Mouse (Mus musculus): ENCODE measurements around the gene Hoxb5. TPM values are rescaled to one million over a fixed set of nuclear protein-coding genes. Genes with fewer than 3 reads are reported as not detected.

The Hoxb5 gene
- polyA plus RNA-seq, 1 experiment from 2014 or later = not detected

DNA sequence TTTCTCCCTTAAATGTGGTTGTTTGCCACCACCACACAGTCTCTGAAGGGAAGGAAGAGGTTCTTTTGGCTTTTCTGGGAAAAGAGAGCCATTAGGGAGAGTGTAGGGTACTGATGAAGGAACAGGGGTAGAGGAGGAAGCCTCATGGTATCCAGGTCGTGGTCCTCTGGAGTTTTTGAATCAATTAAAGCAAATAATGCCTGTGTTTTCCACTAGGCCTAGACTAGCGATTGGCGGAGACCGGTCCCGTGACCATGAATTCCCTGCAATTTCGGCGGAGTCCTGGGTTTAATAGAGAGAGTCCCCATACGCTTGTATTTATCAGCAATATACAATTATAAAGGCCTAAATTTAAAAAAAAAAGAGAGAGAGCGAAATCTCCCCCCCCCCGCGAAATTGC lies 48.2 kb downstream of the Hoxb5 start:
- Histone ChIP-seq H3K4me3 (ENCODE audit: low read depth, low read length) (no peak overlapping the region), H3K27me3 (ENCODE audit: control insufficient read depth, insufficient read depth, low read depth, low read length) (peaks cover 76% of the 10 kb centered on the region), H3K36me3 (ENCODE audit: control insufficient read depth, insufficient read depth, low read length) (no peaks in the 10 kb centered on the region), H3K4me2 (ENCODE audit: low read length) (no peak overlapping the region), H3K9ac (ENCODE audit: low read depth, low read length) (no peak overlapping the region), H3K27ac (ENCODE audit: low read length) (no peak overlapping the region), H3K9me3 (replicated peaks; ENCODE audit: control insufficient read depth, low read length, poor library complexity, severe bottlenecking) (0 out of 2 replicates have a peak, but pooled peaks cover 2% of the 10 kb centered on the region), H3K4me1 (ENCODE audit: control insufficient read depth, insufficient read depth, low read length) (no peaks in the 10 kb centered on the region)
- no peak for ATAC-seq
- 2% methylated on average over 11 of the region's 11 CpGs for WGBS

DNA sequence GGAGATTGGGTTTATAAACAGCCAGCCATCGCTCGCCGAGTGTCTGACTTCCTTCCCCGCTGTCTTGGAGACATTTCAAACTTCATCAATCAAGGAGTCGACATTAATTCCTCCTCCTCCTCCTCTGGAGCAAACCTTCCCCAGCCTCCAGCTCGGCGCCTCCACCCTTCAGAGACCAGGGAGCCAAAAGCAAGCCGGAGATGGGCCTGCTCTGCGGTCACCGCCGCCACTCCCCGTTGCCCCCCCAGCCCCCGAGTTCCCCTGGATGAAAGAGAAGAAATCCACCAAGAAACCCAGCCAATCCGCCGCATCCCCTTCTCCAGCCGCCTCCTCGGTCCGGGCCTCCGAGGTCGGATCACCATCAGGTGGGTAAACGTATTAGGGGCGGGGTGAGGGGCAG lies 48.7 kb downstream of the Hoxb5 start:
- Histone ChIP-seq H3K27me3 (ENCODE audit: control insufficient read depth, insufficient read depth, low read depth, low read length) (peaks cover 76% of the 10 kb centered on the region), H3K4me3 (ENCODE audit: low read depth, low read length) (no peak overlapping the region), H3K9ac (ENCODE audit: low read depth, low read length) (no peak overlapping the region), H3K4me2 (ENCODE audit: low read length) (no peak overlapping the region), H3K27ac (ENCODE audit: low read length) (no peak overlapping the region), H3K9me3 (replicated peaks; ENCODE audit: control insufficient read depth, low read length, poor library complexity, severe bottlenecking) (no peaks in the 10 kb centered on the region), H3K36me3 (ENCODE audit: control insufficient read depth, insufficient read depth, low read length) (no peaks in the 10 kb centered on the region), H3K4me1 (ENCODE audit: control insufficient read depth, insufficient read depth, low read length) (no peaks in the 10 kb centered on the region)
- ATAC-seq = no peak
- WGBS = under 1% methylated on average over 22 of the region's 22 CpGs

DNA sequence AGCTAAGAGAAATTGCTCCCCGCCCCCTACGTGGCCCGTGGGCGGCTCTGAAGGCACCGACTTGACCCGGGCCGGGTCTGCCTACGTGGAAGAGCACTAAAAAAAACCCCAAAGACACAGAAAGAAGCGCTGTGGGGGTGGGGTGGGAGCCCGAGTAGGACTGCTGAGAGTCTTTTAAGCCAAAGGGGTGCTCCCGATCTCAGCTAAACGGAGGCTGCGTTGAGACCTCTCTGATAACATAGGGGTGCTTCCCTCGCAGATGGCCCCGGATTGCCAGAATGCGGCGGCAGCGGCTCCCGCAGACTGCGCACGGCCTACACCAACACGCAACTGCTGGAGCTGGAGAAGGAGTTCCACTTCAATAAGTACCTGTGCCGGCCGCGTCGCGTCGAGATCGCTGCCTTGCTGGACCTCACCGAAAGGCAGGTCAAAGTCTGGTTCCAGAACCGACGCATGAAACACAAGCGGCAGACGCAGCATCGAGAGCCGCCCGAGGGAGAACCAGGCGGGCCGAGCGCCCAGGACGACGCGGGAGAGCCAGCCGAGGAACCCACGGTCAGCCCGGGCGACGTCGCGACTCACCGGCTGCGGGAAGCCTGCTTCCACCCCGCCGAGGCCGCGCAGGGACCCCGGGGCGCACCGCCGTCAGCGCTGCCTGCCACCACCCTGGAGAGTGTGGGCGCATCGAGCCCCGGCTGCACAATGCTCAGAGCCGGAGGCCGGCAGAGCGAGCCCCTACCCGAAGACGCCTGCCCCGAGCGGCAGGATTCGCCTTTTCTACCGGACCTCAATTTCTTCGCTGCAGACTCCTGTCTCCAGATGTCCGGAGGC lies 49.8 kb downstream of the Hoxb5 start:
- Histone ChIP-seq H3K4me2 (ENCODE audit: low read length) (no peak overlapping the region), H3K4me3 (ENCODE audit: low read depth, low read length) (no peak overlapping the region), H3K9ac (ENCODE audit: low read depth, low read length) (no peak overlapping the region), H3K27me3 (ENCODE audit: control insufficient read depth, insufficient read depth, low read depth, low read length) (peaks cover 79% of the 10 kb centered on the region), H3K27ac (ENCODE audit: low read length) (no peak overlapping the region), H3K9me3 (replicated peaks; ENCODE audit: control insufficient read depth, low read length, poor library complexity, severe bottlenecking) (no peaks in the 10 kb centered on the region), H3K36me3 (ENCODE audit: control insufficient read depth, insufficient read depth, low read length) (no peaks in the 10 kb centered on the region), H3K4me1 (ENCODE audit: control insufficient read depth, insufficient read depth, low read length) (no peaks in the 10 kb centered on the region)
- WGBS = under 1% methylated on average over 75 of the region's 75 CpGs
- ATAC-seq = no peak

DNA sequence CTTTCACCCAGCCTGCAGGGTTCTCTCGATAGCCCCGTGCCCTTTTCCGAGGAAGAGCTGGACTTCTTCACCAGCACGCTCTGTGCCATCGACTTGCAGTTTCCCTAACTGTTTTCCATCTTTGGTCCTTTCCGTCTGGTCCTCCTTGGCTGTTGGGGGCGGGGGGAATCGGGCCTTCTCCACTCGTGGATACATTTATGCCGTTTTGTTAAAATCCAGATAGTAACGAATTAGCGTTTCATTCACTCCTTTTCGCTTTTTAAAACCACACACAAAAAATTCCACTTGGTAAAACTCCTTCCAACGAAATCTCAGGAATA lies 50.3 kb downstream of the Hoxb5 start:
- peaks cover 78% of the 10 kb centered on the region for H3K27me3 ChIP-seq (ENCODE audit: control insufficient read depth, insufficient read depth, low read depth, low read length)
- no peak overlapping the region for H3K4me2 ChIP-seq (ENCODE audit: low read length)
- WGBS = 2% methylated on average over 14 of the region's 14 CpGs
- H3K4me3 ChIP-seq (ENCODE audit: low read depth, low read length) = no peak overlapping the region
- H3K27ac ChIP-seq (ENCODE audit: low read length) = no peak overlapping the region
- no peak overlapping the region for H3K9ac ChIP-seq (ENCODE audit: low read depth, low read length)
- H3K9me3 ChIP-seq (replicated peaks; ENCODE audit: control insufficient read depth, low read length, poor library complexity, severe bottlenecking) = no peaks in the 10 kb centered on the region
- no peaks in the 10 kb centered on the region for H3K36me3 ChIP-seq (ENCODE audit: control insufficient read depth, insufficient read depth, low read length)
- no peaks in the 10 kb centered on the region for H3K4me1 ChIP-seq (ENCODE audit: control insufficient read depth, insufficient read depth, low read length)
- no peak for ATAC-seq

DNA sequence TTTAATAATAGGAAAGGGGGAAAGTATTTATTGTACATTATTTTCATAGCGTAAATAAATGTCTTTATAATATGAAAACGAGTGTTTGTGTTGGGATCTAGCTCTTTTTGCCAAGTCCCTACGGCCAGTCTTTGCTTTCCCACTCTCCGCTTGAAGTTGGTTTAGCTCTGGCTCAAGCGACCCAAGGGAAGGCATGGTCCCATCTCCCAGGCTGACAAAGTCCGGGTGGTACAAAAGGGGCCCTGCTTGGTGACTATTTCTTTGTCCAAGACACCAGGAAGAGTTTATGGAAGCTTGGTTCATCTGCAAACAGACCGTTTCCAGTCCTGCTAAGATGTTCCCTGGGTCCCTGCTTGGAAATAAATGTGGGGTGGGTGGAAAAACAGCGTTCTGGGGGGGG lies 50.8 kb downstream of the Hoxb5 start:
- peaks cover 78% of the 10 kb centered on the region for H3K27me3 ChIP-seq (ENCODE audit: control insufficient read depth, insufficient read depth, low read depth, low read length)
- no peaks in the 10 kb centered on the region for H3K4me1 ChIP-seq (ENCODE audit: control insufficient read depth, insufficient read depth, low read length)
- WGBS = 3% methylated on average over 8 of the region's 8 CpGs
- H3K4me2 ChIP-seq (ENCODE audit: low read length) = no peak overlapping the region
- no peak for ATAC-seq
- no peak overlapping the region for H3K4me3 ChIP-seq (ENCODE audit: low read depth, low read length)
- no peak overlapping the region for H3K9ac ChIP-seq (ENCODE audit: low read depth, low read length)
- H3K9me3 ChIP-seq (replicated peaks; ENCODE audit: control insufficient read depth, low read length, poor library complexity, severe bottlenecking) = no peaks in the 10 kb centered on the region
- H3K36me3 ChIP-seq (ENCODE audit: control insufficient read depth, insufficient read depth, low read length) = no peaks in the 10 kb centered on the region
- H3K27ac ChIP-seq (ENCODE audit: low read length) = no peak overlapping the region

DNA sequence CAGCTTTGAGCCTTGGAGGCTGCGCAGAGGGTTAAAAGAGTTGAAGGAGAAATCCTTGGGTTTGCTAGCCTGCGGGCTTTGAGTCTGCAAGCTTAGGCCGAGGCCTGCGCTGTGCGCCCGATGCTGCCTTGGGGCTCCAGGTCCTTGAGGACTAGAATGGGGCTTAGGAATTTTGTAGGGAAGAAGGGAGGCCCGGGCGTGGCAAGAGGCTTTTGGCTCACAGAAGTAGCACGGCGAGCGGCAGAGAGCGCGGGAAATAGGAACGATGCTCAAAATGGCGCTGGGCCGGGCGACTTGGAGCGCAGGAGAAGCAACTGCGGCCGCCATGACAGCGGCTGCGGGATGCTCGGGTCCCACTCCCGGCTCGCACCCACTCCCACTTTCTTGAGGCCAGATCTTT lies 51.2 kb downstream of the Hoxb5 start:
- Histone ChIP-seq H3K4me3 (ENCODE audit: low read depth, low read length) (no peak overlapping the region), H3K27ac (ENCODE audit: low read length) (no peak overlapping the region), H3K4me2 (ENCODE audit: low read length) (no peak overlapping the region), H3K36me3 (ENCODE audit: control insufficient read depth, insufficient read depth, low read length) (no peaks in the 10 kb centered on the region), H3K4me1 (ENCODE audit: control insufficient read depth, insufficient read depth, low read length) (no peaks in the 10 kb centered on the region), H3K9ac (ENCODE audit: low read depth, low read length) (no peak overlapping the region), H3K9me3 (replicated peaks; ENCODE audit: control insufficient read depth, low read length, poor library complexity, severe bottlenecking) (no peaks in the 10 kb centered on the region), H3K27me3 (ENCODE audit: control insufficient read depth, insufficient read depth, low read depth, low read length) (peaks cover 76% of the 10 kb centered on the region)
- ATAC-seq = no peak
- WGBS = under 1% methylated on average over 25 of the region's 25 CpGs

DNA sequence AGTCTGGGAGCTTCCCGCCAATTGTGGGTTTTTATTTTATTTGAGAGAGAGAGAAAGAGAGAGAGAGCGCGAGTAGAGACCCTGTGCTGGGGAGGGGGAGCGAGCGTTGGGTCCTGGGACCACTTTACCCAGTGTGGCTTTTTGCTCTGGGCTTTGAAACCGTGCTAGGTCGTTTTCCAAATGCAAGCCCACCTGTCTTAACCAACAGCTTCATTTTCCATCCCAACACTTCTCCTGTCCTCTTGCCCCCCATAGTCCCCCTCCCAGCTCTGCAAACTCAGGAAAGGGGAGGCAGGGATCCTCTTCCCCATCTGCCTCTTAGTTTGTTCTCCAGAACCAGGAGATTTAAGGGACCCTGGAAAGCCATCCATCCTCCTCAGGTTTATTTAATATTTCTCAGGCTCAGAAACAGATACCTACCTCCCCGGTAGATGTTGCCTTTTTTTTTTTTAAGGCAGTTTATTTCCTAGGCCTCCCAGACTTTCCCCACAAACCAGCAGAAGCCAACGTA lies 51.7 kb downstream of the Hoxb5 start:
- no peak overlapping the region for H3K9ac ChIP-seq (ENCODE audit: low read depth, low read length)
- H3K9me3 ChIP-seq (replicated peaks; ENCODE audit: control insufficient read depth, low read length, poor library complexity, severe bottlenecking) = no peaks in the 10 kb centered on the region
- H3K27me3 ChIP-seq (ENCODE audit: control insufficient read depth, insufficient read depth, low read depth, low read length) = peaks cover 76% of the 10 kb centered on the region
- no peak for ATAC-seq
- H3K4me1 ChIP-seq (ENCODE audit: control insufficient read depth, insufficient read depth, low read length) = no peaks in the 10 kb centered on the region
- H3K36me3 ChIP-seq (ENCODE audit: control insufficient read depth, insufficient read depth, low read length) = no peaks in the 10 kb centered on the region
- H3K4me3 ChIP-seq (ENCODE audit: low read depth, low read length) = no peak overlapping the region
- 1% methylated on average over 9 of the region's 9 CpGs for WGBS
- H3K27ac ChIP-seq (ENCODE audit: low read length) = no peak overlapping the region
- no peak overlapping the region for H3K4me2 ChIP-seq (ENCODE audit: low read length)

MicroRNA genes within 50 kb of the gene (microRNA counts, 519-probe panel; counts per million panel counts)
- microRNA mmu-miR-10a (2,095 counts per million, percentile 55 among the panel's probes with 10 or more counts), microRNA mmu-miR-196a (1,856 counts per million, percentile 40 among the panel's probes with 10 or more counts)

Small RNA genes lying within 50 kb of the gene (microRNA-seq; reads per million reads assigned to microRNA genes)
- gene Mir10a (754 reads per million, percentile 76 among the genes with 10 or more reads in this experiment), gene Mir196a-1 (not detected)

Other genes with a start within 250 kb of the Hoxb5 start
- 37.4 and 40.8 TPM in 2 replicates for gene Ube2z, start 237.9 kb upstream of the Hoxb5 start, polyA plus RNA-seq (2015; fragmentation: Nextera tagmentation; extraction: Ambion mirVana)
- gene Atp5g1, start 227.7 kb upstream of the Hoxb5 start, polyA plus RNA-seq (2015; fragmentation: Nextera tagmentation; extraction: Ambion mirVana) = 536 and 561 TPM in 2 replicates
- 0.17 TPM in 1 of 2 replicates, not detected in the other for gene Calcoco2, start 191.4 kb upstream of the Hoxb5 start, polyA plus RNA-seq (2015; fragmentation: Nextera tagmentation; extraction: Ambion mirVana)
- 0.31 and 0.35 TPM in 2 replicates for gene Ttll6, start 169.6 kb upstream of the Hoxb5 start, polyA plus RNA-seq (2015; fragmentation: Nextera tagmentation; extraction: Ambion mirVana)
- not detected in 2 replicates for gene Hoxb13, start 109.0 kb upstream of the Hoxb5 start, polyA plus RNA-seq (2015; fragmentation: Nextera tagmentation; extraction: Ambion mirVana)
- gene Hoxb9, start 31.9 kb upstream of the Hoxb5 start, polyA plus RNA-seq (2015; fragmentation: Nextera tagmentation; extraction: Ambion mirVana) = not detected in 2 replicates
- gene Hoxb8, start 21.4 kb upstream of the Hoxb5 start, polyA plus RNA-seq (2015; fragmentation: Nextera tagmentation; extraction: Ambion mirVana) = not detected in 2 replicates
- gene Hoxb7, start 16.7 kb upstream of the Hoxb5 start, polyA plus RNA-seq (2015; fragmentation: Nextera tagmentation; extraction: Ambion mirVana) = not detected in 2 replicates
- not detected in 2 replicates for gene Hoxb6, start 10.9 kb upstream of the Hoxb5 start, polyA plus RNA-seq (2015; fragmentation: Nextera tagmentation; extraction: Ambion mirVana)
- gene Hoxb4, start 14.9 kb downstream of the Hoxb5 start, polyA plus RNA-seq (2015; fragmentation: Nextera tagmentation; extraction: Ambion mirVana) = not detected in 2 replicates
- not detected in 2 replicates for gene Hoxb3, start 20.0 kb downstream of the Hoxb5 start, polyA plus RNA-seq (2015; fragmentation: Nextera tagmentation; extraction: Ambion mirVana)
- gene Hoxb2, start 47.2 kb downstream of the Hoxb5 start, polyA plus RNA-seq (2015; fragmentation: Nextera tagmentation; extraction: Ambion mirVana) = 0.11 and 0.21 TPM in 2 replicates
- not detected in 2 replicates for gene Hoxb1, start 62.4 kb downstream of the Hoxb5 start, polyA plus RNA-seq (2015; fragmentation: Nextera tagmentation; extraction: Ambion mirVana)
- gene Skap1, start 161.3 kb downstream of the Hoxb5 start, polyA plus RNA-seq (2015; fragmentation: Nextera tagmentation; extraction: Ambion mirVana) = 3.6 and 4.9 TPM in 2 replicates